Mouse (Mus musculus) ovary, postnatal 14 days (tissue): Measurements from ENCODE around the gene Rab6b.
"Not testable (repeated sequence)": the region's sequence is repeated elsewhere in the genome, so short reads cannot be mapped to it uniquely, and the experiment has no call there.

Source experiments
- DNase-seq: peaks from one replicate; pipeline ENCODE4 v3.0.0; 2022; ENCODE audit warnings: low spot score

Rab6b gene

DNA sequence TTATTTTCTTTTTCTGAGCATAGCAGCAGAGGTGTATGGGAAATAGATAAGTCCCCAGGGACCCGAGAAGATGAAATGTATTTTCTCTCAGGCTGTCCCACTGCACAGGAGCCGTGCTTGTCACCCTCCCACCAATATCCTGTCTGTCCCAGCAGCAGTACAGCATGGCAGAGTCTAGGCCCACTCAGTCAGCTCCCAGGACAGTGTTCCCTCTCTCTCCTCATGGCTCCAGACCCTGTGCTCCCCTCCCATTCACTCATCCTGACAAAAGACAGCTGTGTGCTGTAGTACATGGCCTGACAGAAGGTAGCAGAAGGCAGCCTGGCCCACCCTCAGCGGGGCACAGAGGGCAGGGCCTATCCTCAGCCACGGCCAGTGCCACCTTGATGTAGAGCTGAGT lies 32.3 kb downstream of the Rab6b start:
- no peak for DNase-seq

- DNase-seq = no peak
Measured at GRCm38 (mm10) chr9:103145351-103145750, 33.8 kb downstream of the Rab6b start.

DNA sequence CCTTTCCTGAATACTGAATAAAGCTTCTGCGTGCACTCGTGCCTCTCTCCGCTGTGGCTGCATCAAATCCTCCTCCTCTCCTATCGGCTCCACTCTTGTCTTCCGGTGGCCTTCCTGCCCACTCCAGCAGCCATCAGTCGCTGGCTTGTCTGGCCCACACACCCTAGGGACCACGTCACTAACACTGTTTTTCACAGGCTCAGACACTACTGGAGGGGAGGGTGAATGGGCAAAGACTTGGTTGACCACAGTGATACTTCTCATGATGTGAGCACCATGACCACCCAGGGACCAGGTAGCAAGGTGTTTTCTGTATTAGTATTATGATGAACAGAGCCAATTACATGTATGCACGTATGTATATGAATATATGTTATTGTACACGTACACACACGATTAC lies 34.7 kb downstream of the Rab6b start:
- no peak for DNase-seq

DNA sequence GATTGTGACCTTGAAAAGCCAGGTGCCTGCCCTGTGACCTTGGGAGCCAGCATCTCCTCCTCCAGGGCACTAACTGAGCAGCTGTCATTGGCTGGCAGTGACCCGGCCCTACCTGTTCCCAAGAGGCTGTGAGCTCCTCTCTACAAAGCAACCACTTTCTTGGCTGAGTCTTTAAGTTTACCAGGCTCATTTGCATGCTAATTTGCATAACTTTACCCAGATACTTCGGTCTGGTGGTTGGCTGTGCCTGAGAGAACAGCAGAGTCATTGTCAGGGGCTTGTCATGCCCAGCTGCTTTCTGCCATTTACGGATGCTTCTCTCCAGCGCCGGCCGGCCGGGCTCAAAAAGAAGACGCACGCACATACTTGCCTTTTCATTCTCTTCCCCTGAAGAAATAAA lies 35.1 kb downstream of the Rab6b start:
- DNase-seq = no peak

DNA sequence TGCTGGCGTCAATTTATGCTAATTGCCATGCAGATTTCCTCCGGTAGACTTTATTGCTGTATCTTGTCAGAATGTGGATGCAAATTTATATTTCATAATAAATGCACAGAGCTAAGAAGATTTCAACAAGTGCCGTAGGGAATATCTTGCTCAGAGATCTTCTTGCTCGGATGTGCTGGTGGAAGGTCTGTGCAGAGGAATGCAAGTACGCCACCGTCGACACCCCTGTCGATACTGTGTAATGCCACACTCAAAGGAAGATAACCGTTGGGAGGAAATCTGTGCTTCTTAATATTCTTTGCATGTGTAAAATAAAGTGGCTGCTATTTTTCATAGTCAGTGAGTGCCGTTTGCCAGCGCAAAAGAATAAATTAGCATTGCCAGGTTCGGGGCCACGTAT lies 35.5 kb downstream of the Rab6b start:
- no peak for DNase-seq

GRCm38 (mm10) chr9:103149074-103149799 lies 37.6 kb downstream of the Rab6b start:
- DNase-seq = no peak

- no peak for DNase-seq
Measured at GRCm38 (mm10) chr9:103153286-103153685, 41.7 kb downstream of the Rab6b start.

- DNase-seq = no peak
Measured at GRCm38 (mm10) chr9:103154568-103154967, 43.0 kb downstream of the Rab6b start.

GRCm38 (mm10) chr9:103155158-103155557 lies 43.6 kb downstream of the Rab6b start:
- DNase-seq = not testable (repeated sequence)

DNA sequence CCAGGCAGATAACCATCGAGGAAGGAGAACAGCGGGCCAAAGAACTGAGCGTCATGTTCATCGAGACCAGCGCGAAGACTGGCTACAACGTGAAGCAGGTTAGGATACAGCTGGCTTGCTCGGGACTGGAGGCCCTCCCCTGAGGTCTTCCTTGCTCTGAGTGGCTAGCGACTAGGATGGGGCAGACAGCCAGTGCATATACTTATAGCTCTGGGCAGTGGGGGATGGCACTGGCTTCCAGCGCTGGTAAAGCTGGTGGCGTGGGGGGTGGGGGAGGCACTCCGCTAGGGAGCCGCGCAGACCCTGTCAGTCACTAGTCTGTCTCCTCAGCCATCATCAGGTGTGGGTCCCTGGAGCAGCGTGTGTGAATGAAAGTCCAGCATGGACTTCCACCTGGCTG lies 52.2 kb downstream of the Rab6b start:
- no peak for DNase-seq

GRCm38 (mm10) chr9:103168046-103168445 lies 56.5 kb downstream of the Rab6b start:
- DNase-seq = no peak

DNA sequence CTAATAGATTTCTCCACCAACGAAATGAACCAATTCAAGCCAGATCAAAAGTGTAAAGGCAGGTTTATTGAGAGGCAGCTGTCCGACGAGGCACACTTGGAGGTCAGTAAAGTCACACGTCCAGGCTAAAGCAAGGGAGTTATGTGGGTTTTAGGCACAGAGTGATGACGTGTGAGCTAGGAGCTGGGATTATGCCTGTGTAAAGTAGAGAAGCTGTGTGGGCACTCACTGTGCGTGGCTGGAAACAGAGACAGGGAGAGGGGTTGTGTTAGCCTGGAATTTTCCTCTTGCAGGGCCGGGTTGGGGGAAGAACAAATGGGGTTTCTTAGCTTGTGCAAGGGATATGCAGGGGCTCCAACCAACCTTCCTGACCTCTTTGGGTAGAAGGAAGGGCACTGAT lies 57.2 kb downstream of the Rab6b start:
- no peak for DNase-seq

DNA sequence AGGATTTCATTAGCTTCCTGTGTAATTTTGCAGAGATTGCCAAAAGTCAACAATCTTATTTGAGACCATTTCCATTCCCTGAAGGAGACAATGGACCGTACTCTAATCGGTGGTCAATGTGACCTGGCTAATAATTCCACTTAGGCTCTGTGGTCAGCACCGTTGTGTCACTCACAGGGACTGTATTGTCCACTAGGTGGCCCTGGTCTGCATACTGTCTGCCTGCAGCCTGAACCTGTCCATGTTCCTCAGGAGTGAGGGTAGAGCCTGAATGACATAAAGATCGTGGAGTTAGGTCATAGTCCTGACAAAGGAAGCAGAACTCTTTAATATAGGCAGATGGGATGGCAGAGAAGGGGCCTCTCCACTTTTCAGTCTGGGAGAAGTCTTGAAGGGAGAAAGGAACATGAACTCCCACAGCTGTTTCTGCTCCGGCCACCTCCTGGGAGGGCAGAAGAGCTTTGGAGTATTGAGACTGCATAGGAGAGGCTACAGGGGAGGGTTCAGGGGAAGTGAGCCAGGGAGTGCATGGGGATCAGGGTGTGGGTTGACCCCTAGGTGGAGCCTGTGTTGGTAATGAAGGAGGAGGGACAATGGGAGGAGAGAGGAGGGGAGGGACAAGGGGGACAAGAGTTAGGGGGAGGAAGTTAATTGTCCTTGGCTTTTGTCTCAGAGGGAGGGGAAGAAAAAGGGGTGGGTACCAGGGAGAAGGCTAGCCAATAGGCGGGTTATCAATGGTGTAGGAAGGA lies 63.4 kb downstream of the Rab6b start:
- DNase-seq = peak; percentile 5

- no peak for DNase-seq
Measured at GRCm38 (mm10) chr9:103175692-103176091, 64.1 kb downstream of the Rab6b start.

GRCm38 (mm10) chr9:103180303-103180702 lies 68.7 kb downstream of the Rab6b start:
- DNase-seq = peak; percentile 46

GRCm38 (mm10) chr9:103180807-103181565 lies 69.4 kb downstream of the Rab6b start:
- peak; percentile 55 for DNase-seq

- no peak for DNase-seq
Measured at GRCm38 (mm10) chr9:103181886-103182285, 70.3 kb downstream of the Rab6b start.

GRCm38 (mm10) chr9:103184855-103185254 lies 73.3 kb downstream of the Rab6b start:
- no peak for DNase-seq

DNA sequence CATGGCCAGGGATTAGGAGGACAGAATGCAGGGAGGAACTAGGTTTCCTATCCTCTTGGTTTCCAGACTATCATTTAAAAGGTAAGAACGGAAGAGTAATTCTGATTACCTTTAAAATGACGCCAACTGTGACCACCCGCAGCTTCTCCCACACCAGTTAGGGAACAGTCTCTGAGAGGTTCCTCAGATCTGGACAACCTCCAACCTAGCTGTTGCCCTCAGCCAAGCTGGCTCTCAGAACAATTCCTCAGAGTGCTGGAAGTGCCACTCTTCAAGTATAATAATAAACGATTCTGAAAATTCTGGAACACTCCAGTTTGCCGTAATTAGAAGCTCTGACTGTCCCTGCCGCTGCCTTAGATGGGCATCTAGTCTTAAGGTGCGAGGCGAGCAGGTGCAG lies 74.4 kb downstream of the Rab6b start:
- no peak for DNase-seq

- DNase-seq = no peak
Measured at GRCm38 (mm10) chr9:103186747-103187146, 75.2 kb downstream of the Rab6b start.

GRCm38 (mm10) chr9:103188416-103188815 lies 76.8 kb downstream of the Rab6b start:
- no peak for DNase-seq

GRCm38 (mm10) chr9:103201561-103202260 lies 90.1 kb downstream of the Rab6b start, which contains the start of gene Srprb:
Gene Srprb (minus strand): TSS chr9:103202137.
- peak; percentile 88 for DNase-seq
